Mouse (Mus musculus): ENCODE results near the gene Borcs7. TPM values are rescaled to one million over a fixed set of nuclear protein-coding genes. Genes with fewer than 3 reads are reported as not detected.

Borcs7 gene
- total and polyA plus RNA-seq, 3 experiments: 1.5 to 6.5 (median 5.1) TPM

- H3K27me3 ChIP-seq (ENCODE audit: insufficient read depth, low read length): no peaks in the 10 kb centered on the region
- ATAC-seq (ENCODE audit: extremely low read depth, insufficient number of reproducible peaks, low FRiP score, poor library complexity, severe bottlenecking): no peak
- H3K4me3 ChIP-seq (ENCODE audit: low read depth, low read length): no peak overlapping the region
These were observed 9.3 kb downstream of the Borcs7 start for GRCm38 (mm10) chr19:46699011-46699481.

GRCm38 (mm10) chr19:46701156-46701555 lies 11.4 kb downstream of the Borcs7 start:
- H3K27me3 ChIP-seq (ENCODE audit: insufficient read depth, low read length): peaks cover 10% of the 10 kb centered on the region
- no peak for TF ChIP-seq GATA2 (IDR thresholded peaks at IDR 0.05; ENCODE audit: borderline replicate concordance, low read depth, low read length)
- TF ChIP-seq CTCF (IDR thresholded peaks at IDR 0.05; ENCODE audit: low read depth, low read length): no peak
- no peak for TF ChIP-seq POLR2AphosphoS5 (IDR thresholded peaks at IDR 0.05; ENCODE audit: insufficient replicate concordance, low read depth, low read length)
- no peak for TF ChIP-seq TAL1 (conservative IDR thresholded peaks at IDR 0.05; ENCODE audit: low read depth, low read length)
- TF ChIP-seq GATA1 (IDR thresholded peaks at IDR 0.05; ENCODE audit: borderline replicate concordance, low read length): no peak
- H3K4me3 ChIP-seq (ENCODE audit: low read depth, low read length): no peak overlapping the region
- peaks cover 37% of the 10 kb centered on the region for H3K36me3 ChIP-seq (replicated peaks)
- H3K4me1 ChIP-seq (ENCODE audit: insufficient read depth, low read depth, low read length): peaks cover 23% of the 10 kb centered on the region
- ATAC-seq (ENCODE audit: extremely low read depth, insufficient number of reproducible peaks, low FRiP score, poor library complexity, severe bottlenecking): no peak
- H3K9me3 ChIP-seq (replicated peaks): no peaks in the 10 kb centered on the region
- no peak for DNase-seq (ENCODE audit: low spot score)

More at GRCm38 (mm10) chr19:46699011-46699481, 9.3 kb downstream of the Borcs7 start:
- Histone ChIP-seq H3K36me3 (replicated peaks) (peaks cover 56% of the 10 kb centered on the region), H3K9me3 (replicated peaks) (no peaks in the 10 kb centered on the region), H3K4me1 (ENCODE audit: insufficient read depth, low read depth, low read length) (peaks cover 14% of the 10 kb centered on the region)
- TF ChIP-seq GATA2 (IDR thresholded peaks at IDR 0.05; ENCODE audit: borderline replicate concordance, low read depth, low read length): no peak
- no peak for TF ChIP-seq POLR2AphosphoS5 (IDR thresholded peaks at IDR 0.05; ENCODE audit: insufficient replicate concordance, low read depth, low read length)
- no peak for TF ChIP-seq GATA1 (IDR thresholded peaks at IDR 0.05; ENCODE audit: borderline replicate concordance, low read length)
- no peak for TF ChIP-seq CTCF (IDR thresholded peaks at IDR 0.05; ENCODE audit: low read depth, low read length)
- no peak for TF ChIP-seq TAL1 (conservative IDR thresholded peaks at IDR 0.05; ENCODE audit: low read depth, low read length)
- no peak for DNase-seq (ENCODE audit: low spot score)

- no peak for ATAC-seq (ENCODE audit: extremely low read depth, insufficient number of reproducible peaks, low FRiP score, poor library complexity, severe bottlenecking)
These were observed 16.2 kb downstream of the Borcs7 start for GRCm38 (mm10) chr19:46705779-46706495.

GRCm38 (mm10) chr19:46706540-46707295 lies 17.0 kb downstream of the Borcs7 start:
- no peak for DNase-seq (ENCODE audit: low spot score)
- peaks cover 34% of the 10 kb centered on the region for H3K27me3 ChIP-seq (ENCODE audit: insufficient read depth, low read length)
- H3K36me3 ChIP-seq (replicated peaks): peaks cover 2% of the 10 kb centered on the region
- H3K9me3 ChIP-seq (replicated peaks): no peaks in the 10 kb centered on the region
- ATAC-seq (ENCODE audit: extremely low read depth, insufficient number of reproducible peaks, low FRiP score, poor library complexity, severe bottlenecking): no peak
- peaks cover 28% of the 10 kb centered on the region for H3K4me1 ChIP-seq (ENCODE audit: insufficient read depth, low read depth, low read length)
- TF ChIP-seq GATA2 (IDR thresholded peaks at IDR 0.05; ENCODE audit: borderline replicate concordance, low read depth, low read length) (no peak), TAL1 (conservative IDR thresholded peaks at IDR 0.05; ENCODE audit: low read depth, low read length) (no peak), POLR2AphosphoS5 (IDR thresholded peaks at IDR 0.05; ENCODE audit: insufficient replicate concordance, low read depth, low read length) (no peak), GATA1 (IDR thresholded peaks at IDR 0.05; ENCODE audit: borderline replicate concordance, low read length) (no peak), CTCF (IDR thresholded peaks at IDR 0.05; ENCODE audit: low read depth, low read length) (no peak)
- no peak overlapping the region for H3K4me3 ChIP-seq (ENCODE audit: low read depth, low read length)

More at GRCm38 (mm10) chr19:46705779-46706495, 16.2 kb downstream of the Borcs7 start:
- H3K36me3 ChIP-seq (replicated peaks): peaks cover 8% of the 10 kb centered on the region
- no peak overlapping the region for H3K4me3 ChIP-seq (ENCODE audit: low read depth, low read length)
- H3K27me3 ChIP-seq (ENCODE audit: insufficient read depth, low read length): peaks cover 33% of the 10 kb centered on the region
- H3K4me1 ChIP-seq (ENCODE audit: insufficient read depth, low read depth, low read length): peaks cover 28% of the 10 kb centered on the region
- no peak for TF ChIP-seq TAL1 (conservative IDR thresholded peaks at IDR 0.05; ENCODE audit: low read depth, low read length)
- TF ChIP-seq GATA1 (IDR thresholded peaks at IDR 0.05; ENCODE audit: borderline replicate concordance, low read length): no peak
- no peak for TF ChIP-seq CTCF (IDR thresholded peaks at IDR 0.05; ENCODE audit: low read depth, low read length)
- TF ChIP-seq POLR2AphosphoS5 (IDR thresholded peaks at IDR 0.05; ENCODE audit: insufficient replicate concordance, low read depth, low read length): no peak
- TF ChIP-seq GATA2 (IDR thresholded peaks at IDR 0.05; ENCODE audit: borderline replicate concordance, low read depth, low read length): no peak
- no peaks in the 10 kb centered on the region for H3K9me3 ChIP-seq (replicated peaks)
- DNase-seq (ENCODE audit: low spot score): no peak

GRCm38 (mm10) chr19:46707296-46708151 lies 17.8 kb downstream of the Borcs7 start, which contains the start of gene As3mt:
Gene As3mt (plus strand): TSS chr19:46707458.
- Histone ChIP-seq H3K36me3 (replicated peaks) (no peaks in the 10 kb centered on the region), H3K9me3 (replicated peaks) (no peaks in the 10 kb centered on the region), H3K4me1 (ENCODE audit: insufficient read depth, low read depth, low read length) (peaks cover 30% of the 10 kb centered on the region), H3K4me3 (ENCODE audit: low read depth, low read length) (no peak within 1 kb of the TSS), H3K27me3 (ENCODE audit: insufficient read depth, low read length) (peaks cover 40% of the 10 kb centered on the region)
- DNase-seq (ENCODE audit: low spot score): no peak
- ATAC-seq (ENCODE audit: extremely low read depth, insufficient number of reproducible peaks, low FRiP score, poor library complexity, severe bottlenecking): no peak
- TF ChIP-seq CTCF (IDR thresholded peaks at IDR 0.05; ENCODE audit: low read depth, low read length) (no peak), TAL1 (conservative IDR thresholded peaks at IDR 0.05; ENCODE audit: low read depth, low read length) (no peak)
